Mouse (Mus musculus) kidney, adult 2 months (tissue): Measurements from ENCODE around the gene Mab21l3.

ENCODE experiments used
- CTCF ChIP-seq: fragments of 200-500 bp; conservative IDR thresholded peaks from 2 replicates; pipeline ENCODE4 v1.5.1; 2011; ENCODE audit warnings: low read depth, mild to moderate bottlenecking, control low read depth, low read length, moderate library complexity, mixed read lengths; ENCODE audit not compliant: insufficient read depth, insufficient read length
- POLR2A ChIP-seq: fragments of 200-500 bp; IDR thresholded peaks from one replicate; pipeline ENCODE4 v1.6.1; 2011; ENCODE audit warnings: low read depth, low read length, control low read depth

DNA sequence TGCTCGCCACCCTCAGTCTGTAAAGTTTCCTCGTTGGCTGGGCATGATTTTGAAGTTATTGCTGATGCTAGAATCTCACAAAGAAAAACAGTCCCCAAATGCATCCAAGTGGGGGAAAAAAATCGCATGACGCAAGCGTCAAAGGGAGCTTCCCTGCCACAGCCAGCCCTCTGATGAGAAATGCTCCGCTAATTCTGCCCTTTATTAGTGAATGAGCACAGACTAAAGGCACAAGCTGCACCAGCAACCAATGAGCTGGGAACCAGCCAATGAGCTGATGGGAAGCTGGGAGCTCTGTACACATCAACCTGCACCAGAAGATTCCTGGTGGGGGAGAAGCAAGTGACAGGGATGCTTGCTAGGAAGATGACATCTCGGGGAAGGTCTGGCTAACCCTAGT is 11.0 kb upstream of the Mab21l3 start:
- no peak for TF ChIP-seq POLR2A
- TF ChIP-seq CTCF = no peak
